Mouse (Mus musculus) kidney, embryonic 15.5 days (tissue): ENCODE measurements around the gene Zfp568. TPM values are rescaled to one million over a fixed set of nuclear protein-coding genes. Genes with fewer than 3 reads are reported as not detected.

Experiments used
- ATAC-seq: fragments of 200-750 bp; cut with Nextera tagmentation; replicated peaks from 2 replicates; pipeline ENCODE4 v1.8.0; 2017; ENCODE audit warnings: moderate TSS enrichment; ENCODE audit not compliant: low FRiP score
- H3K27ac ChIP-seq: fragments of 300-500 bp; sonication (generic); 2 replicates; pipeline ENCODE4 v1.5.1; 2015; ENCODE audit warnings: mild to moderate bottlenecking, inconsistent platforms
- H3K27me3 ChIP-seq: fragments of 300-500 bp; sonication (generic); 2 replicates; pipeline ENCODE4 v1.6.1; 2015; ENCODE audit warnings: inconsistent platforms
- H3K36me3 ChIP-seq: fragments of 300-500 bp; sonication (generic); 2 replicates; pipeline ENCODE4 v1.6.1; 2015; ENCODE audit warnings: inconsistent platforms
- H3K4me1 ChIP-seq: fragments of 300-500 bp; sonication (generic); 2 replicates; pipeline ENCODE4 v1.6.1; 2015; ENCODE audit warnings: inconsistent platforms
- H3K4me2 ChIP-seq: fragments of 300-500 bp; sonication (generic); 2 replicates; pipeline ENCODE4 v1.6.1; 2015; ENCODE audit warnings: moderate library complexity, mild to moderate bottlenecking, inconsistent platforms
- H3K4me3 ChIP-seq: fragments of 300-500 bp; sonication (generic); replicated peaks from 2 replicates; pipeline ENCODE4 v1.5.1; 2015; ENCODE audit warnings: mild to moderate bottlenecking, inconsistent platforms
- H3K9ac ChIP-seq: fragments of 300-500 bp; sonication (generic); 2 replicates; pipeline ENCODE4 v1.6.1; 2015; ENCODE audit warnings: mild to moderate bottlenecking, inconsistent platforms
- H3K9me3 ChIP-seq: fragments of 300-500 bp; sonication (generic); replicated peaks from 2 replicates; pipeline ENCODE4 v1.6.1; 2016; ENCODE audit warnings: inconsistent platforms
- WGBS: fragments of 180-500 bp; shearing (Covaris S2); methylation state at CpG from one replicate; pipeline ENCODE4 v1.1.7; 2015; ENCODE audit warnings: mixed read lengths; 5-methylcytosine and 5-hydroxymethylcytosine counted together
- polyA plus RNA-seq: library from polyadenylated mRNA; unstranded; fragments of >200 nt; fragmentation: Nextera tagmentation; extraction: Ambion mirVana; gene quantifications from 2 replicates; pipeline ENCODE4 v1.2.1, GENCODE M21; 2015

The Zfp568 gene
- polyA plus RNA-seq, result 17.7 and 19.5 TPM in 2 replicates

DNA sequence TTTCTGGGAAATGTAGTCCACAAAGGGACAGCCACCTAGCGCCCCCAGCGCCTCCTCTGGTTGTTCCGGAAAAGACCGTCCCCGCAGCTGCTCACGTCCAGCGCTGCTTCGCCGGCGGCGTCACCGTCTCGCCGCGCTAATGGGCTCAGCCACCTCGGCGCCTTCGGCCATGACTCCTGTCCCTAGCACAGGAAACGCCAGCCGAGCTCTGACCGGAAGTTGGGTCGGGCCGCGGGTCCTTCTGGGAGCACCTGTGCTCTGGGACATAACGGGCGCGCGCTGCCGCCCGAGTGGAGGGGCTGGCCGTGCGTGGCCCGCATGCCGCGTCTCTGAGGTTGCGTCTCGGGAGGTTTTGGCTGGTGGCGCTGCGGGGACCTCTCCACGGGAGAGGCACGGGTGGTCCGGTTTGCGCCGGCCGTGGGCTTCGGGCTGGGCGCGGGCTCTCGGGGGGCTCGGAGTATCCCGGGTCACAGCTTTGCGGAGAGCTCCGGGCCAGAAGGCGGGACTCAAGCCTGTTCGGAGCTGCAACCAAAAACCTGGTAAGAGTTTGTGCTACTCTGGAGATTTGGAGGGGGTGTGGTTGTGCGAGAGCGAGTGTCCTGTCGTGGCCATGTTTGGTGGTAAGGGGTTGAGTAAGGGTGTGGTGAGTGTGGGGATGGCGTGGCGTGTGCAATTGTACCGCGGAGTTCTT lies at the start of gene Zfp568:
Zfp568 (plus strand) TSS at position 266 of the 691 bp plus-strand sequence.
- Histone ChIP-seq H3K27ac (peak within 1 kb of the TSS; percentile 97), H3K27me3 (no peaks in the 10 kb centered on the region), H3K9ac (peak within 1 kb of the TSS; percentile 66), H3K4me2 (peak within 1 kb of the TSS; percentile 70), H3K9me3 (no peaks in the 10 kb centered on the region), H3K36me3 (peaks cover 30% of the 10 kb centered on the region), H3K4me3 (peak within 1 kb of the TSS; percentile 72), H3K4me1 (peaks cover 31% of the 10 kb centered on the region)
- under 1% methylated on average over 62 of the region's 62 CpGs for WGBS
- ATAC-seq, result peak; percentile 98

DNA sequence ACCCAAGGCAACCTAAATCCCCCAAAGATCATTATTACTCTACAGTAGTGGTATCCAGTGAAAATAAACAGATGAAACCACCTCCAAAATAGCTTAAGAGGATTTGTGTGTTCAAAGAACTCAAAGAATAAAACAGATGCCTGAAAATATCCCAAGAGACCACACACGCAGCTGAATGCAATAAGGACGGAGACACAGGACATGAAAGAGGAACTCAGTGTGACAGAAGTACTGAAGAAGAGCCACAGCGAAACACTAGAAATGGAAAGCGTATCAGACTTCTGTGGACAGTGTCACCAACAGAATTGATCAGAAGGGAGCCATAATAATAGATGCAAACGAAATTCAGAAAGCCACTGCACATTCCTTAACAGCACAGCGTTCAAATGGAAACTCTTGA lies 44.9 kb upstream of the Zfp568 start:
- 88% methylated on average over 6 of the region's 6 CpGs for WGBS
- Histone ChIP-seq H3K4me2 (no peak overlapping the region), H3K4me3 (no peak overlapping the region), H3K36me3 (peaks cover 72% of the 10 kb centered on the region), H3K27ac (no peak overlapping the region), H3K27me3 (no peaks in the 10 kb centered on the region), H3K9ac (no peak overlapping the region), H3K4me1 (no peaks in the 10 kb centered on the region), H3K9me3 (no peaks in the 10 kb centered on the region)
- no peak for ATAC-seq

DNA sequence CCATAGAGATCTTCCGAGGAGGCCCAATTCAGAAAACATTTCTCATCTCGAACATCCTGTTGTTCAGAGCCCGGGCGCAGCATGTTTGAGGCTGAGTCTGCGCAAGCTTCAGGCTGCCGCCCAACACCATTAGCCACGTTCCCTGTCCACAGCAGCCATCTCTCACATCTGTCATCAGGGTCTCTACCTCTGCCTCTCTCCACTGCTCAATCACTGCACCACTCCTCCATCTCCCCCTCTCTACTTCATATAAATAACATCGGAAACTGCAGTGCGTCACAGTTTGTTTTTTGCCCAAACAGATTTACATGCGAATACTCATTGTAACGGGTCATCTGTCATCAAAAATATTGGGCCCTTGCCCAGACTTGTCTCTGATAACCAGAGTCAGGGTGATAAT lies 42.7 kb upstream of the Zfp568 start:
- Histone ChIP-seq H3K36me3 (peaks cover 56% of the 10 kb centered on the region), H3K27me3 (no peaks in the 10 kb centered on the region), H3K27ac (no peak overlapping the region), H3K9ac (no peak overlapping the region), H3K4me1 (no peaks in the 10 kb centered on the region), H3K4me2 (no peak overlapping the region), H3K4me3 (no peak overlapping the region), H3K9me3 (no peaks in the 10 kb centered on the region)
- WGBS, result 92% methylated on average over 11 of the region's 11 CpGs
- no peak for ATAC-seq

DNA sequence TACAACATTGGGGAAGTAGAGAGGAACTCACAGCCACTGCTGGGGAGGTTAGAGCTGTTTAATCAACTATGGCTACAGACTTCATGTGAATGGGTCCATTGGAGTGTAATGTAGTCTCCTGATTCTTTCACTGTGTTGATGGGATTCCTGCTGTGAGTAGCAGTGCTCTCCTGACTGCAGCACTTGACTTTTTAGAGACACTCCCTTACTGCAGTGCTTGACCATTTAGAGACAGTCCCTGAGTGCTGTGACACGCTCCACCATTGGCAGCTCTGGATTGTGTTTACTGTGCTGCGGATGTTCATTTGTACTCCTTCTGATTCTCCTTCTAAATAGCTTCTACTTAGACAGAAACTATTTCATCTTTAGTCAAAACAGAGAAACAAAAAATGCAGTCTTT lies 41.0 kb upstream of the Zfp568 start:
- peaks cover 44% of the 10 kb centered on the region for H3K36me3 ChIP-seq
- no peak for ATAC-seq
- no peak overlapping the region for H3K4me2 ChIP-seq
- no peaks in the 10 kb centered on the region for H3K27me3 ChIP-seq
- no peak overlapping the region for H3K9ac ChIP-seq
- no peaks in the 10 kb centered on the region for H3K9me3 ChIP-seq
- no peaks in the 10 kb centered on the region for H3K4me1 ChIP-seq
- H3K27ac ChIP-seq, result no peak overlapping the region
- no peak overlapping the region for H3K4me3 ChIP-seq
- WGBS, result 57% methylated on average over 2 of the region's 2 CpGs

DNA sequence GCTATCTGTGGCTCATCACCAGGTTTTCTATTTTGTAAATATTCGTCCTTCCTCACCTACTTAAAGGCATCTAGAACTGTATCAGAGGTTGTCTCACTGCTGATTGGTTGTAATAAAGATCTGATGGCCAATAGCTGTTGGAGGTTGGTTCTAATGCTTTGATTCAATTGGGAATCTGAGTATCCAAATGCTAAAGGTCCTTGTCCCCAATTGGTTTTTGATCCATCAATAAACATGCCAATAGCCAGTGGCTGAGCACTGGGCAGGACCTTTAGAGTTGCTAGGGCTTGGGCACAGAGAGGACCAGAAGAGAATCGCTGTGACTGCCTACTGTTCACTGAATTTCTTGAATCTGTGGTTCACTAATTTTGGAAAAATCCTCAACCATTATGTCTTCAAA lies 40.0 kb upstream of the Zfp568 start:
- Histone ChIP-seq H3K36me3 (peaks cover 48% of the 10 kb centered on the region), H3K4me2 (no peak overlapping the region), H3K9ac (no peak overlapping the region), H3K27me3 (no peaks in the 10 kb centered on the region), H3K4me1 (no peaks in the 10 kb centered on the region), H3K4me3 (no peak overlapping the region), H3K27ac (no peak overlapping the region), H3K9me3 (no peaks in the 10 kb centered on the region)
- no peak for ATAC-seq
- 80% methylated on average over 2 of the region's 2 CpGs for WGBS

DNA sequence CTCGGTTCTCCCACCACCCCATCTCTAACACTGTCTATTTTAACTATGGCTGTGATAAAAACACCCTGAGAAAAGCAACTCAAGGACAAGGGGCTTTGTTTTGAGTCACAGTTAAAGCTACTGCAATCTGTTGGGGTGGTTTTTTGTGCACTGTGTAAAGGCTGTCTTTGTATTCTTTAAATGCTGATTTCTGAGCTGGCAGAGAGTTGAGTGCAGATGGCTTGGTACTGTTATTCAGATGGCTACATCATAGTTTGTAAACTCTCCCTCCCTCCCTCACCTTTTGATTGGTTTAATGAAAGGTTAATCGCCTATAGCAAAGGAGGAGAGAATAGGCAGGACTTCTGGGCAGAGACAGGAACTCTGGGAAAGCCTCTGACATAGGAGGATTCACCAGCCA lies 39.6 kb upstream of the Zfp568 start:
- no peaks in the 10 kb centered on the region for H3K27me3 ChIP-seq
- no peak for ATAC-seq
- H3K27ac ChIP-seq, result no peak overlapping the region
- peaks cover 51% of the 10 kb centered on the region for H3K36me3 ChIP-seq
- no peak overlapping the region for H3K4me2 ChIP-seq
- WGBS, result 77% methylated on average over 2 of the region's 2 CpGs
- no peak overlapping the region for H3K9ac ChIP-seq
- no peaks in the 10 kb centered on the region for H3K4me1 ChIP-seq
- H3K4me3 ChIP-seq, result no peak overlapping the region
- H3K9me3 ChIP-seq, result no peaks in the 10 kb centered on the region

DNA sequence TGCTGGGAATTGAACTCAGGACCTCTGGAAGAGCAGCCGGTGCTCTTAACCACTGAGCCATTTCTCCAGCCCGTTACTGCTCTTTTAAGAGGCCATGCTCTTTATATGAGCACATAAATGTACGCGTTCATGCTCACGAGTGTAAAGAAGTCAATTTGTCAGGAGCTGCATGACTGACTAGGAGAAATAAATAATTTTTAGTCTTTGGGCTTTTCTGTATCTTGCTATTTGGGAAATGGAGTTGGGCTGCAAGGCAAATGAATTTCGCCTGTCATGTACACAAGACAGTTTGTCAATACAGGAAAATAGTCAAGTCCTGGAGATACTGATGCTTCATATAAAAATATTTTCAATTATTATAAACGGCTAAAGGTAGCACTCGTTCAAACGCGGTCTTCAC lies 30.7 kb upstream of the Zfp568 start:
- peak overlapping the region; percentile 64 for H3K4me2 ChIP-seq
- peaks cover 7% of the 10 kb centered on the region for H3K4me1 ChIP-seq
- H3K9me3 ChIP-seq, result no peaks in the 10 kb centered on the region
- peak overlapping the region; percentile 83 for H3K4me3 ChIP-seq
- ATAC-seq, result no peak
- H3K9ac ChIP-seq, result peak overlapping the region; percentile 89
- H3K36me3 ChIP-seq, result peaks cover 25% of the 10 kb centered on the region
- no peaks in the 10 kb centered on the region for H3K27me3 ChIP-seq
- WGBS, result 38% methylated on average over 10 of the region's 10 CpGs
- H3K27ac ChIP-seq, result peak overlapping the region; percentile 96

DNA sequence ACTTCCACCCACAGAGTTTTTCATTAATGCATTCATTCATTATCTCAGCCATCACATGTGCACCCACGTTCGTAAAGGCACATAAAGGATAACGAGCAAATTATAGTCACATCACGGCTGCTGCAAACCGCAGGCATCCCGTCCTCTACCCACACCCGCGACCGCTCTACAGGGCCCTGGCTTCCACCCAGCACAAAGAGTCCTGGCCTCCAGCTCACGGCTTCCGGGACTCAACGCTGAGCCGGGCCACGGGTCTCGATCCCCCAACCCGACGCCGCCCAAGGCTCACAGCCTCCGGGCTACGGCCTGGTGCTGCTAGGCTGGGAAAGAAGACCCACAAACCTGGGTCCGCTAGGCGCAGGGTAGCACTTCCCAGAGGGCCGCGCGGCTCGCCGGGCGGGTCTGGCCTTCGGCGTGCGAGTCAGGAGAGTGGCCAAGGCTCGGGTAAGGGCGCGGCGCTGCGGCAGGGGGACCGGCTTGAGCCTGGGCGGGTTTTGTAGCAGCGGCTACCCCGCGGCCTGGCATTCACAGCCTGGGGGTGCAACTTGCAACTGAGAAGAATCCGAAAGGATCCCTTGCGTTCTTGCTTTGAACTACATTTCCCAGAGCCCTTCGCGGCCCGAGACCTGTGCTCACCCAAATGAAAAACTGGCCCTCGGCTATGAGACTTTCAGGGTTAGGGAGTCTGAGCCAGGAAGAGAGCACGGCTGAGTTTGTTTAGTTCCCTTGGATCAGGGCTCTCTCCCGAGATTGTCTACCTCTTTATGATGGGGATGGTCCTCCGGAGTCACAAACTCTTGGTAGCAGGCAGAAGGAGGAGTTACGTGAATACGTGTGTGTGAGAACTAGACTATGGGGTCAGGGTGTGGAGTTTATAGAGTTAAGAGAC lies 30.0 kb upstream of the Zfp568 start, which contains the start of gene Zfp74:
Zfp74 (minus strand) TSS at position 577 of the 889 bp plus-strand sequence.
- peak within 1 kb of the TSS; percentile 89 for H3K9ac ChIP-seq
- H3K4me1 ChIP-seq, result peaks cover 7% of the 10 kb centered on the region
- no peaks in the 10 kb centered on the region for H3K27me3 ChIP-seq
- peak within 1 kb of the TSS; percentile 96 for H3K27ac ChIP-seq
- WGBS, result under 1% methylated on average over 52 of the region's 52 CpGs
- H3K9me3 ChIP-seq, result no peaks in the 10 kb centered on the region
- peaks cover 20% of the 10 kb centered on the region for H3K36me3 ChIP-seq
- H3K4me2 ChIP-seq, result peak within 1 kb of the TSS; percentile 64
- peak; percentile 93 for ATAC-seq
- peak within 1 kb of the TSS; percentile 83 for H3K4me3 ChIP-seq

DNA sequence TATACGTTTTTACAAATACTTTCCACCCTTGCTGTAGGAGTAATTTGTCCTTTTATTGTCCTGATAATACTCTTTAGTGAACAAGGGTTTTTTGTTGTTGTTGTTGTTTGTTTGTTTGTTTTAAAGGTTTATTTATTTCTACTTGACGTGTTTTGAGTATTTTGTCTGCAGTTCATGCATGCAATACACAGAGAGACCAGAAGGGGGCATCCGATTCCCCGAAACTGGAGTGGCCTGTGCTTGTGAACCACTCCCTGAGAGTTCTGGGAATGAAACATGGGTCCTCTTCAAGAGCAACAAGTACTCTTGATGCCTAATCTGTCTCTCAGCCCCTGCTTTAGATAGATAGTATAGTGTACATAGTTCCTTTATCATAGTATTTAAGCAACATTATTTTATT lies 29.0 kb upstream of the Zfp568 start:
- peak overlapping the region; percentile 83; the same call in 1 of the 2 replicates for H3K4me3 ChIP-seq
- H3K9me3 ChIP-seq, result no peaks in the 10 kb centered on the region
- peak overlapping the region; percentile 64 for H3K4me2 ChIP-seq
- H3K4me1 ChIP-seq, result peaks cover 7% of the 10 kb centered on the region
- H3K9ac ChIP-seq, result no peak overlapping the region
- H3K36me3 ChIP-seq, result peaks cover 12% of the 10 kb centered on the region; the same call in 1 of the 2 replicates
- no peaks in the 10 kb centered on the region for H3K27me3 ChIP-seq
- WGBS, result 30% methylated on average over 4 of the region's 4 CpGs
- peak overlapping the region; percentile 96; the same call in 1 of the 2 replicates for H3K27ac ChIP-seq
- no peak for ATAC-seq

DNA sequence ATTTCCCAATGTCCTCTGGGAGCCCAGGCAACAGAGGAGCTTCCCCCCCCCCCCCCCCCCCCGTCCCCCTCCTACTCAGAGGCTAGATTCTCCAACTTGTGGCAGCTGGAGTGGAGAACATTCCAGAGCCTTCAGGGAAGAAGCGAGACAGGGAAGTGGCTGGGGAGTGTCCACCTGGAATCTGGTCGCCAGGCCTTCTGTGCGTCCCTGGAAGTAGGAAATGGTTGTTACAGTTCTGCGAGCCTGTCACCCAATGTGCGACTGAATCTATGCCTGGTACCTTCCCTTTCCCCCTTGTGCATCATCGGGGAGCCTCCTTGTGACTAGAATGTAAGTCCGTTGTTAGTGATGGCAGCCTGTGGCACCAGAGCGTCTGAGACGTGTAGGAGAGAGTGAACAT lies 27.5 kb upstream of the Zfp568 start:
- Histone ChIP-seq H3K4me3 (no peak overlapping the region), H3K9me3 (no peaks in the 10 kb centered on the region), H3K36me3 (no peaks in the 10 kb centered on the region), H3K4me1 (peaks cover 7% of the 10 kb centered on the region), H3K27ac (no peak overlapping the region), H3K9ac (no peak overlapping the region), H3K27me3 (no peaks in the 10 kb centered on the region), H3K4me2 (no peak overlapping the region)
- WGBS, result 61% methylated on average over 9 of the region's 10 CpGs
- no peak for ATAC-seq

DNA sequence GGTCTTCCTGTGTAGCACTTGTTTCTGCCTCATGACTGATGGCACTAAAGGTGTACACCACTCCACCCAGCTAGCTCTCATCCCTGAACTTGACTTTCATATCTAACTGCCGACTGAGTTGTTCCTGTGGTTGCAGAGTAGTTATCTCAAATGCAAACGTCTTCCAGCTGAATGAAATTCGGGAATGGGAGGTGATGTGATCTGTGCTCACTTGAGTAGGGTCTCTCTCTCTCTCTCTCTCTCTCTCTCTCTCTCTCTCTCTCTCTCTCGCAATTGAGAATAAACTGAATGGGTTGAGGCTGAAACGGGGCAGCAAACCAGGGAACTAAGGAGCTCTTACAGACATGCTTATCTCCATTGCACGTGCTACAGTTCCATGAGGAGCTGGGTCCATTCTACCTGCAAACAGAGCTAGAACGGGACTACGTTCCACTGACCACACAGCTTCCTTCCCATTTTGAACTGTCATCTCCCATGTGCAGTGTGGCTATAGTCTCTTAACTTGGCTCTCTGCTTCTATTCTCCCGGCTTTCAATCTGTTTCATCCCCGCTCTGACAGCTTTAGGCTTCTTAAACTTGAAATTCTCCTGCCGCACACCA lies 25.5 kb upstream of the Zfp568 start:
- no peak overlapping the region for H3K9ac ChIP-seq
- no peak for ATAC-seq
- 86% methylated on average over 11 of the region's 11 CpGs for whole genome bisulfite sequencing

DNA sequence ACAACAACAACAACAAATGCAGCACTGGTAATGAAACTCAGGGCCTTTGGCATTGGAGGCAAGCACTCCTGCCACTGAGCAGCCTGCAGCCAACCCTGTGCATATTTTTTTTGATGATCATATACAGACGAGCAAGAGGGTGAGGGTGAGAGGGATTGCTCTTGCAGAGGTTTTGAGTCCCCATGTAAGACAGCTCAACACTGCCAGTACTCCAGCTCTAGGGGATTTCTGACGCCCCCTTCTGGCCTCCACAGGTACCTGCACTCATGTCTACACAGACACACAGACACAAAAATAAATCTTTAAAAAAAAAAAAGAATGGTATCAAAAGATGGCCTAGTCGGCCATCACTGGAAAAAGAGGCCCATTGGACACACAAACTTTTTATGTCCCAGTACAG lies 24.8 kb upstream of the Zfp568 start:
- no peaks in the 10 kb centered on the region for H3K27me3 ChIP-seq
- peaks cover 3% of the 10 kb centered on the region; the same call in 1 of the 2 replicates for H3K4me1 ChIP-seq
- H3K9me3 ChIP-seq, result no peaks in the 10 kb centered on the region
- WGBS, result 63% methylated on average over 3 of the region's 3 CpGs
- H3K36me3 ChIP-seq, result no peaks in the 10 kb centered on the region
- H3K4me3 ChIP-seq, result no peak overlapping the region
- no peak for ATAC-seq
- H3K9ac ChIP-seq, result no peak overlapping the region
- no peak overlapping the region for H3K27ac ChIP-seq
- no peak overlapping the region for H3K4me2 ChIP-seq

More for the DNA sequence above, 25.5 kb upstream of the Zfp568 start:
- Histone ChIP-seq H3K27me3 (no peaks in the 10 kb centered on the region), H3K27ac (no peak overlapping the region), H3K9me3 (no peaks in the 10 kb centered on the region), H3K4me2 (no peak overlapping the region), H3K4me1 (peaks cover 3% of the 10 kb centered on the region; the same call in 1 of the 2 replicates), H3K36me3 (no peaks in the 10 kb centered on the region), H3K4me3 (no peak overlapping the region)
